Mouse (Mus musculus): ENCODE results near the gene Rbm42.

DNA sequence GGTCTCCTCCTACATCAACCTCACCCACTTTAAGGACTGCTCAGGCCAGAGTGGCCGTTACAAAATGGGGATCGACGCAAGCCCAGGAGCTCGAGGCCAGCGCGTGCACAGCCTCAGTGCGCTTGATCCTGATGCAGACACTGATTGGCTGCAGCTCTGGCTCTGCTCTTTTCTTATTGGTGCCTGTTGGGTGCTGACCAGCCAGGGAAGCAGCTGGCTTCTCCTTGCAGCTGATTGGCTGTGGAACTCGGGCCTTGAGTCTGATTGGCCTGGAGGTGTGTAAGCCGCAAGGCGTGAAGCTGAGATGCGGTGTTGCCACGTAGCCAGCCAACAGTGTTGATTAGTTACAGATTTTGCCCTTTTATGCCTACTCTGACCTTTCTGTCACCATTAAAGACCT is 51.3 kb downstream of the Rbm42 start, which contains the start of gene Zbtb32:
- TF ChIP-seq CTCF (IDR thresholded peaks at IDR 0.05; ENCODE audit: low read depth, low read length) = no peak
- TF ChIP-seq TAL1 (conservative IDR thresholded peaks at IDR 0.05; ENCODE audit: low read depth, low read length) = no peak
- no peak for TF ChIP-seq POLR2AphosphoS5 (IDR thresholded peaks at IDR 0.05; ENCODE audit: insufficient replicate concordance, low read depth, low read length)
- TF ChIP-seq GATA2 (IDR thresholded peaks at IDR 0.05; ENCODE audit: borderline replicate concordance, low read depth, low read length) = no peak
- TF ChIP-seq GATA1 (IDR thresholded peaks at IDR 0.05; ENCODE audit: borderline replicate concordance, low read length) = no peak

Data from G1E (cell line).